Mouse (Mus musculus) C2C12 (cell line): ENCODE measurements around the gene Rhox3h. TPM values are rescaled to one million over a fixed set of nuclear protein-coding genes. Genes with fewer than 3 reads are reported as not detected.
"Not testable (repeated sequence)": the region's sequence is repeated elsewhere in the genome, so short reads cannot be mapped to it uniquely, and the experiment has no call there.

Experiments
- H3K27me3 ChIP-seq: one replicate; pipeline ENCODE4 v1.6.1; 2011; ENCODE audit not compliant: control insufficient read depth, insufficient read depth, insufficient read length
- H3K36me3 ChIP-seq: one replicate; pipeline ENCODE4 v1.6.1; 2011; ENCODE audit not compliant: control insufficient read depth, insufficient read depth
- H3K4me3 ChIP-seq: one replicate; pipeline ENCODE4 v1.5.1; 2011; ENCODE audit warnings: mild to moderate bottlenecking, control low read depth; ENCODE audit not compliant: poor library complexity, insufficient read depth, severe bottlenecking
- H3K79me2 ChIP-seq: one replicate; pipeline ENCODE4 v1.6.1; 2011; ENCODE audit not compliant: control insufficient read depth, insufficient read depth
- H3K79me3 ChIP-seq: one replicate; pipeline ENCODE4 v1.6.1; 2011; ENCODE audit warnings: low read depth, control low read depth
- H3ac ChIP-seq: one replicate; pipeline ENCODE3; 2011; ENCODE audit warnings: low read depth; ENCODE audit not compliant: control insufficient read depth, insufficient read length
- CEBPB ChIP-seq: IDR thresholded peaks from one replicate; pipeline ENCODE4 v1.6.1; 2011; ENCODE audit warnings: low read depth, mild to moderate bottlenecking, control low read depth, moderate library complexity
- CTCF ChIP-seq: IDR thresholded peaks from one replicate; pipeline ENCODE4 v1.5.1; 2011; ENCODE audit not compliant: control insufficient read depth, insufficient read depth, insufficient read length
- FOSL1 ChIP-seq: IDR thresholded peaks from one replicate; pipeline ENCODE4 v1.8.0; 2011; ENCODE audit warnings: mild to moderate bottlenecking, low read length; ENCODE audit not compliant: poor library complexity, insufficient read depth, severe bottlenecking
- MAX ChIP-seq: IDR thresholded peaks from one replicate; pipeline ENCODE4 v1.6.1; 2011; ENCODE audit warnings: mild to moderate bottlenecking, control low read depth
- MYOD1 ChIP-seq: IDR thresholded peaks from one replicate; pipeline ENCODE4 v1.6.1; 2011; ENCODE audit warnings: low read depth; ENCODE audit not compliant: control insufficient read depth, insufficient read length
- MYOG ChIP-seq: IDR thresholded peaks from one replicate; pipeline ENCODE4 v1.6.1; 2011; ENCODE audit not compliant: control insufficient read depth, insufficient read length; ENCODE audit errors: extremely low read depth
- USF1 ChIP-seq: IDR thresholded peaks from one replicate; pipeline ENCODE4 v1.6.1; 2011; ENCODE audit warnings: low read depth, mild to moderate bottlenecking, control low read depth, moderate library complexity
- long read RNA-seq, 2 experiments: library from polyadenylated mRNA; unstranded; transcript quantifications; one replicate each; pipeline ENCODE4 v2.0.0; 2019 to 2020
- polyA plus RNA-seq: library from polyadenylated mRNA; unstranded; fragments of >200 nt; fragmentation: generic; extraction: Trizol; gene quantifications from one replicate; pipeline ENCODE4 v1.2.1, GENCODE M21; 2012; ENCODE audit warnings: missing spikeins

Rhox3h gene
- not detected for polyA plus RNA-seq
- long read RNA-seq, experiment 1 = 0 reads
- long read RNA-seq, experiment 2 = 0 reads

DNA sequence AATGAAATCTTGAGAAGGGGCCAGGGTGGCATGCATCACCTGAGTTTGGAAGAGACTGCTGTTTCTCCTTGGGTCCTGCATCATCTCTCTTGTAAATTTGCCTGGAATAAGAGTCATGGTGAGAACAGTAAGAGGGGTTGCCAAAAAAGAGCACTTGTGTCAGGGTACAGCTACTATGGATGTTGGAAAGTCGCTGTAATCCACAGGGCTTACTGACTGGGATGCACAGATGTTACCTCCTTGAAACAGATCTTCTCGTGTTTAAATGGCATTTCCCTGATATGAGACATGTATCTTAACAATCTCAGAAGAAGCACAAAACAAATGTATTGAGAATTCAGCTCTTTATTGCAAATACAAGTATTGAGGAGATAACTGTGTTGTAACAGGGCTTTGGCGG, at the start of gene Rhox3h:
Gene Rhox3h, minus strand, starts transcription at position 101 of the 400 bp plus-strand sequence.
- H3K79me3 ChIP-seq, H3K27me3 ChIP-seq, H3K36me3 ChIP-seq, H3K4me3 ChIP-seq, H3ac ChIP-seq, H3K79me2 ChIP-seq: not testable (repeated sequence)

DNA sequence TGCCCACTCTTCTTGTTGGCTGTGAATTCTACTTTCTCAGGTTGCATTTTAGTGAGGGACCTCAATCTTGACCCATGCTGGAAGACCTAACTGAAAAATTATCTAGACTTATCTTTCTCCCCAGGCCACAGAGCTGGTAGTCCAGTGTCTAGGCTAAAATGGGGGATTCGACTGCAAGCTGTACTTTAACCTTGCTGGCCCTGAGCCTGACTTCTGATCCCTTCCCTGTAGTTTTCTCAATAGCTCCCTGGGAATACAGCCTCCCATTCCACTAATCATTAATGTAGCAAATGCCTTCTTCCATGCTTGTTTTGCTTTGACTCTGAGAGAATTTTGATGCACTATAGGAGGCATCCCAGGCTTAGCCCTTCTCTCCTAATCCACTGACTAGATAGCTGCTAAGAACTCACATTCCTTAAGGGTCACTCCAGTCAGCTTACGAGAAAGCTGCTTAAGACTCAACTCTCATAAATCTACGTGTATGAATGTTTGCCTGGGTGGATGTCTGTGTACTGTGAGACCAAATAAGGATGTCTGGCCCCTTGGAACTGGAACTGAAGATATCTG, 33.3 kb upstream of the Rhox3h start:
- Histone ChIP-seq H3K4me3 (no peak overlapping the region), H3K27me3 (no peaks in the 10 kb centered on the region), H3ac (no peak overlapping the region), H3K79me2 (no peaks in the 10 kb centered on the region), H3K79me3 (no peaks in the 10 kb centered on the region), H3K36me3 (no peaks in the 10 kb centered on the region)
- no peak for TF ChIP-seq MYOG
- no peak for TF ChIP-seq CTCF
- no peak for TF ChIP-seq CEBPB
- no peak for TF ChIP-seq FOSL1
- no peak for TF ChIP-seq MAX
- TF ChIP-seq MYOD1 = no peak
- TF ChIP-seq USF1 = no peak

DNA sequence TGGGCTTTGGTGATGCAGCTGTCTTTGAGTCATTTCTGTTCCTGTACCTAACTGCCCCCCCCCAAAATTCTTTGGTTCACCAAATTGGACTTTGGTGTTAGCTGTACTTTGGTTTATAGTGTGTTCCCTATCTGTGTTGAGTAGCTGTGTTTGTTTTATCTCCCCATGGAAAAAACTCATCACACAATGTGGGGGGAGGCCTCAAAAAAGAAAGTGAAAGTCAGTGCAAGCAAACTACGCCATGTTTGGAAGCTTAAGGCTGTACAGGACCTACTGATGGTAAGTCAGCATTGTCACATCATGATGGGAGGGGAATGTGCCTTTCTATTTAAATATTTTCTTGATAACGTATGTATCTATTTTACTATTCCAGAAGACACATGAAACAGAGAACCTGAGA, 23.7 kb upstream of the Rhox3h start:
- no peak for TF ChIP-seq MAX
- TF ChIP-seq USF1 = no peak
- TF ChIP-seq CTCF = no peak
- TF ChIP-seq FOSL1 = no peak
- TF ChIP-seq CEBPB = no peak
- TF ChIP-seq MYOD1 = no peak
- Histone ChIP-seq H3ac (no peak overlapping the region), H3K36me3 (no peaks in the 10 kb centered on the region), H3K4me3 (no peak overlapping the region), H3K79me3 (no peaks in the 10 kb centered on the region), H3K27me3 (no peaks in the 10 kb centered on the region), H3K79me2 (no peaks in the 10 kb centered on the region)

GRCm38 (mm10) chrX:37683031-37683715, 14.6 kb upstream of the Rhox3h start:
- H3ac ChIP-seq = no peak overlapping the region
- H3K79me3 ChIP-seq = no peaks in the 10 kb centered on the region
- no peaks in the 10 kb centered on the region for H3K36me3 ChIP-seq
- no peaks in the 10 kb centered on the region for H3K79me2 ChIP-seq
- TF ChIP-seq MAX (no peak), CEBPB (no peak)
- no peak overlapping the region for H3K4me3 ChIP-seq
- H3K27me3 ChIP-seq = no peaks in the 10 kb centered on the region

DNA sequence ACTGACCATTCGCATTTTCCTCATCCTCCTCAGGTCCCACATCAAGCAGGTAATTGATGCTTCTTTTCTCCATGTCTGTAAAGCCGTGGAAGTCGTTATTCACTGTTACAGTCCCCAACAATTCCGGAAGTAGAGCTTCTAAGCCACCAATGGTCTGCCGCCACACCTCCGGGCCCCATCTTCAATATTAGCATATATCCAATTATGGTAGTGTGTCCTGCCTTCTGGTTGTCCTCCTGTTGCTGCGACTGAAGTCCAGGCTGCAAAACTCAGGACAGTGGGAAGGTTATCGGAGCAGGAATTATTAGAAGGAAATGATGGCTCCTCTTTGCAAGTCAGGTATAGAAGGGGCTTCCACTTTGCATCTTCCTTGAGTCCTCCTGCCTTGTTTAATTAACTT, 4.6 kb upstream of the Rhox3h start, which contains the start of gene Rhox2h:
Gene Rhox2h, minus strand, starts transcription at position 101 of the 400 bp plus-strand sequence.
- H3K79me3 ChIP-seq, H3K4me3 ChIP-seq, H3K79me2 ChIP-seq, H3K36me3 ChIP-seq, H3K27me3 ChIP-seq, H3ac ChIP-seq: not testable (repeated sequence)

- H3K36me3 ChIP-seq, H3K27me3 ChIP-seq, H3K79me3 ChIP-seq, H3K4me3 ChIP-seq, H3K79me2 ChIP-seq, H3ac ChIP-seq: not testable (repeated sequence)
Observed at GRCm38 (mm10) chrX:37651227-37651626, 17.3 kb downstream of the Rhox3h start, which contains the start of gene Rhox4g. Rhox4g (minus strand) TSS chrX:37651327.

GRCm38 (mm10) chrX:37643370-37643769, 25.2 kb downstream of the Rhox3h start, which contains the start of gene Rhox2g:
Rhox2g (minus strand) TSS chrX:37643470.
- H3K36me3 ChIP-seq, H3K27me3 ChIP-seq, H3K79me3 ChIP-seq, H3K4me3 ChIP-seq, H3K79me2 ChIP-seq, H3ac ChIP-seq: not testable (repeated sequence)

DNA sequence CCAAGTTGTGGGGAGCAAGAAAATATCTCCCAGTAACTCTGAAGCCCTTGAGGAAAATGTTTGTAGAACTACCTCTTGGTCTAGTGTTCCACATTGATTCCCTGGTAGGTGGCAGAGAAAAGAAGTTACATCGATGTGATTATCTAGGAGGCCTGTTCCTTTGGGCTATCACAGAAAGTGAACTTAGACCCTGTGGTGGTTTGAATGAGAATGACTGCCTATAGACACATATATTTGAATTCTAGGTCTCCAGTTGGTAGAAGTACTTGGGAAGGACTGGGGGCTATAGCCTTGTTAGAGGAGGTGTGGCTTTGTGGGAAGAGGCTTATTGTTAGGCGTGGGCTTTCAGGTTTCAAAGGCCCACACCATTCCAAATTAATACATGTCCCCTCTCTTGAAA, 40.1 kb downstream of the Rhox3h start, which contains the start of gene Rhox3g:
Gene Rhox3g, minus strand, starts transcription at position 101 of the 400 bp plus-strand sequence.
- H3K79me3 ChIP-seq, H3K27me3 ChIP-seq, H3K4me3 ChIP-seq, H3ac ChIP-seq, H3K36me3 ChIP-seq, H3K79me2 ChIP-seq: not testable (repeated sequence)
